Mouse (Mus musculus): ENCODE measurements at regions not wholly inside any gene's neighbourhood (a gene's known extent, or its start where the extent isn't known, plus 50 kb on each side); places are given as distances from the start of the nearest gene placed in this dataset.

- H3K27me3 ChIP-seq (ENCODE audit: insufficient read depth, low read length): no peaks in the 10 kb centered on the region
- DNase-seq (ENCODE audit: low spot score): no peak
- H3K4me2 ChIP-seq (ENCODE audit: low read depth, low read length, poor library complexity, severe bottlenecking): no peak overlapping the region
- no peaks in the 10 kb centered on the region for H3K4me1 ChIP-seq (ENCODE audit: insufficient read depth, low read length)
- no peak overlapping the region for H3K4me3 ChIP-seq (ENCODE audit: low read depth, low read length)
- no peaks in the 10 kb centered on the region for H3K9me3 ChIP-seq (ENCODE audit: low read length)
- H3K9ac ChIP-seq (replicated peaks; ENCODE audit: low read length, poor library complexity, severe bottlenecking): no peak overlapping the region
- no peak overlapping the region for H3K27ac ChIP-seq (ENCODE audit: low read depth, low read length)
- 95% methylated on average over 2 of the region's 2 CpGs for WGBS
- no peak for TF ChIP-seq CTCF (IDR thresholded peaks at IDR 0.05)
- H3K36me3 ChIP-seq (ENCODE audit: insufficient read depth, low read length): no peaks in the 10 kb centered on the region
- no peak for ATAC-seq (ENCODE audit: low FRiP score)
These were observed 446.6 kb upstream of the Smc2 start for GRCm38 (mm10) chr4:51992482-51992881.

DNA sequence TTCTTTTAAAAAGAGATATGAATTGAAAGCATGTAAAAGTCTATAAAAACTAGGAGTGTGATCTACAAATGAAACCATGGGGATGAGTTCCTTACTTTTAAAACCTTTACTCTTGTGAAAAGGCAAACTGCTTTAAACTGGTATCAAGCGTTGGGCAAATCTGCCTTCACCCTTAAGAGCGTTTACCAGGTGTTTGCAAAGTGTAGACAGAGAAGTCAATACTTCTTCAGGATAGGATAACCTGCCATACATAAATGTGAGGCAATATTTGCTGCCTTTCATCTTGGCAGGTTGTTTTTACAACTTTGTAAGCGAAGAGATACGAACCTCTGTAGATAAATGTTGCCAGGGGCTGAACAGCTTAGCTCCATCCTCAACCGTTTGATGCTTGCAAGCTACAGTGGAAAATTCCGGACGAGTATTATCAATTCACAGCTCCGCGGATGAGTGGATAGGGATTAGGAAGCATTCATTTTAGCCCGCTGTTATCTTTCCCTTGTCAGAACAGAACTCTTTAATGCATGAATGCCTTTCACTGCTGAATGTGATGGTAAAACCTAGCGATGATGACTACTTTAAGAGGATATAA is 402.2 kb upstream of the Smc2 start:
- Histone ChIP-seq H3K4me1 (ENCODE audit: insufficient read depth, low read length) (no peaks in the 10 kb centered on the region), H3K36me3 (ENCODE audit: insufficient read depth, low read length) (no peaks in the 10 kb centered on the region), H3K27ac (ENCODE audit: low read depth, low read length) (no peak overlapping the region), H3K9ac (replicated peaks; ENCODE audit: low read length, poor library complexity, severe bottlenecking) (no peak overlapping the region), H3K4me2 (ENCODE audit: low read depth, low read length, poor library complexity, severe bottlenecking) (no peak overlapping the region), H3K4me3 (ENCODE audit: low read depth, low read length) (no peak overlapping the region), H3K27me3 (ENCODE audit: insufficient read depth, low read length) (no peaks in the 10 kb centered on the region), H3K9me3 (ENCODE audit: low read length) (no peaks in the 10 kb centered on the region)
- ATAC-seq (ENCODE audit: low FRiP score): no peak
- TF ChIP-seq CTCF (IDR thresholded peaks at IDR 0.05): no peak
- no peak for DNase-seq (ENCODE audit: low spot score)
- 58% methylated on average over 11 of the region's 11 CpGs for WGBS

DNA sequence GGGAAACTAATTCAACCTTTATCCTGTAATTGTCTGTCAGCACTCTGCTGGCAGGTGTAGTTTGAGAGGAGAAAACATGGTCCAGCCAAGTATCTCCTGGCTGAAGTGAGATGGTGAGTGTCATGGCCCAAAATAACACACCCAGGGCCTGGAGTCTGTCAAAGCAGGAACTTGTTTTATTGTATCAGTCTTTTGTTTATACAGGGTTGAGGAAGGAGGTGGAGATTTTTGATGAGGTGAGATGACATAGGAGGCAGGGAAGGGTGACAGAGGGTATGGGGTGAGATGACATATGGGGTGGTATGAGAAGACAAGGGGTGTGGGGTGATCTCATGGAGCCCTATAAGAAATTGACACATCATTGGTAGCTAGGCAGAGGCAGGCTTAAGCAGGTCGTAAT is 395.6 kb upstream of the Smc2 start:
- Histone ChIP-seq H3K4me1 (ENCODE audit: insufficient read depth, low read length) (no peaks in the 10 kb centered on the region), H3K27me3 (ENCODE audit: insufficient read depth, low read length) (no peaks in the 10 kb centered on the region), H3K4me3 (ENCODE audit: low read depth, low read length) (no peak overlapping the region), H3K36me3 (ENCODE audit: insufficient read depth, low read length) (no peaks in the 10 kb centered on the region), H3K27ac (ENCODE audit: low read depth, low read length) (no peak overlapping the region), H3K9ac (replicated peaks; ENCODE audit: low read length, poor library complexity, severe bottlenecking) (no peak overlapping the region), H3K9me3 (ENCODE audit: low read length) (no peaks in the 10 kb centered on the region), H3K4me2 (ENCODE audit: low read depth, low read length, poor library complexity, severe bottlenecking) (no peak overlapping the region)
- WGBS: 87% methylated on average over 1 of the region's 1 CpGs
- TF ChIP-seq CTCF (IDR thresholded peaks at IDR 0.05): no peak
- ATAC-seq (ENCODE audit: low FRiP score) (no peak), DNase-seq (ENCODE audit: low spot score) (no peak)

GRCm38 (mm10) chr4:52050948-52051347 is 388.1 kb upstream of the Smc2 start:
- Histone ChIP-seq H3K9me3 (ENCODE audit: low read length) (no peaks in the 10 kb centered on the region), H3K4me3 (ENCODE audit: low read depth, low read length) (no peak overlapping the region), H3K27me3 (ENCODE audit: insufficient read depth, low read length) (no peaks in the 10 kb centered on the region), H3K4me1 (ENCODE audit: insufficient read depth, low read length) (no peaks in the 10 kb centered on the region), H3K4me2 (ENCODE audit: low read depth, low read length, poor library complexity, severe bottlenecking) (no peak overlapping the region), H3K27ac (ENCODE audit: low read depth, low read length) (no peak overlapping the region), H3K9ac (replicated peaks; ENCODE audit: low read length, poor library complexity, severe bottlenecking) (no peak overlapping the region), H3K36me3 (ENCODE audit: insufficient read depth, low read length) (no peaks in the 10 kb centered on the region)
- TF ChIP-seq CTCF (IDR thresholded peaks at IDR 0.05): no peak
- DNase-seq (ENCODE audit: low spot score) (no peak), ATAC-seq (ENCODE audit: low FRiP score) (no peak)
- WGBS: 69% methylated on average over 4 of the region's 4 CpGs

DNA sequence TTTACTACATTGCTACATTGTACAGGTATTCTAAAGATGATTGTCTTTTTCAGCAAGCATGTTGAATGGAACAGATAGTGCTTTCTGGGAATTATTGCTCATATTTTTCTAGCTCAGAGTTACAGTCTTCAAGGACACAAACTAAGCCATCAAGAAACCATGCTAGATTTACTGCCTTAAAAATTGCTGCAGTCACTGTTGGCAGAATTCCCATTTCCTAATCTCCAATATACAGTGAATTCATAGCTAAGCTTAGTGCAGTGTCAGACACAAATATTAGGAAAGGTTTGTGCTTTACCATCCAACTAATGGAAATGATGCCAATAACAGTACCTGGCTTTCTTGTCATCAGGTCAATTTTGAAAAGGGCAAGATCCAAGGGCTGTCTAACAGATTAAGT is 383.0 kb upstream of the Smc2 start:
- no peak for ATAC-seq (ENCODE audit: low FRiP score)
- Histone ChIP-seq H3K4me2 (ENCODE audit: low read depth, low read length, poor library complexity, severe bottlenecking) (no peak overlapping the region), H3K36me3 (ENCODE audit: insufficient read depth, low read length) (no peaks in the 10 kb centered on the region), H3K27me3 (ENCODE audit: insufficient read depth, low read length) (no peaks in the 10 kb centered on the region), H3K9ac (replicated peaks; ENCODE audit: low read length, poor library complexity, severe bottlenecking) (no peak overlapping the region), H3K9me3 (ENCODE audit: low read length) (no peaks in the 10 kb centered on the region), H3K4me3 (ENCODE audit: low read depth, low read length) (no peak overlapping the region), H3K4me1 (ENCODE audit: insufficient read depth, low read length) (no peaks in the 10 kb centered on the region), H3K27ac (ENCODE audit: low read depth, low read length) (no peak overlapping the region)
- TF ChIP-seq CTCF (IDR thresholded peaks at IDR 0.05): no peak
- DNase-seq (ENCODE audit: low spot score): peak; percentile 36

DNA sequence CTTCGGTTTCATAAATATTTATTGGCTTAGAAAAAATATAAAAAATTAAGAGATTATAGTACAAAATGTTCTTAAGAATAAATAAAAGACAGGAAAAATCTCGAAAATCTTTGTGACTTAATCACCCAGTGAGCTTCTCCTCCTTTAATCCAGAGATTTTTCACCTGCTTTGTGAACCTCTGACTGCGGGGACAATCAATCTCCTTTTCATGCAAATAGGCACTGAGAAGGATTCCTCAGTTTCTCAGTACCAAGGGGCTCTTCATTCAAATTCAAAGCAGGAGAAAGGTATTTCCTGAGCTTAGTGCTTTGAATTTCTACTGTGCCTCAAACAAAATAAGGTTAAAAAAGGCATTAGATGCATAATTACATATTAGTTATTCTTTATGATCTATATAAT is 379.0 kb upstream of the Smc2 start:
- H3K9ac ChIP-seq (replicated peaks; ENCODE audit: low read length, poor library complexity, severe bottlenecking): no peak overlapping the region
- no peaks in the 10 kb centered on the region for H3K4me1 ChIP-seq (ENCODE audit: insufficient read depth, low read length)
- TF ChIP-seq CTCF (IDR thresholded peaks at IDR 0.05): no peak
- no peak for ATAC-seq (ENCODE audit: low FRiP score)
- H3K4me2 ChIP-seq (ENCODE audit: low read depth, low read length, poor library complexity, severe bottlenecking): no peak overlapping the region
- 51% methylated on average over 3 of the region's 3 CpGs for WGBS
- no peaks in the 10 kb centered on the region for H3K9me3 ChIP-seq (ENCODE audit: low read length)
- H3K4me3 ChIP-seq (ENCODE audit: low read depth, low read length): no peak overlapping the region
- H3K27ac ChIP-seq (ENCODE audit: low read depth, low read length): no peak overlapping the region
- no peaks in the 10 kb centered on the region for H3K36me3 ChIP-seq (ENCODE audit: insufficient read depth, low read length)
- DNase-seq (ENCODE audit: low spot score): no peak
- H3K27me3 ChIP-seq (ENCODE audit: insufficient read depth, low read length): no peaks in the 10 kb centered on the region
